Mouse (Mus musculus) megakaryocyte, embryonic 14.5 days (primary cell): ENCODE results near the gene Zrsr2.

Experiments used
- FLI1 ChIP-seq: IDR thresholded peaks from 2 replicates; pipeline ENCODE4 v1.6.1; 2012; ENCODE audit warnings: low read length, inconsistent platforms, mixed read lengths
- GATA1 ChIP-seq: IDR thresholded peaks from 3 replicates; pipeline ENCODE4 v1.6.1; 2012; ENCODE audit warnings: mixed read lengths, low read length, inconsistent platforms, borderline replicate concordance

DNA sequence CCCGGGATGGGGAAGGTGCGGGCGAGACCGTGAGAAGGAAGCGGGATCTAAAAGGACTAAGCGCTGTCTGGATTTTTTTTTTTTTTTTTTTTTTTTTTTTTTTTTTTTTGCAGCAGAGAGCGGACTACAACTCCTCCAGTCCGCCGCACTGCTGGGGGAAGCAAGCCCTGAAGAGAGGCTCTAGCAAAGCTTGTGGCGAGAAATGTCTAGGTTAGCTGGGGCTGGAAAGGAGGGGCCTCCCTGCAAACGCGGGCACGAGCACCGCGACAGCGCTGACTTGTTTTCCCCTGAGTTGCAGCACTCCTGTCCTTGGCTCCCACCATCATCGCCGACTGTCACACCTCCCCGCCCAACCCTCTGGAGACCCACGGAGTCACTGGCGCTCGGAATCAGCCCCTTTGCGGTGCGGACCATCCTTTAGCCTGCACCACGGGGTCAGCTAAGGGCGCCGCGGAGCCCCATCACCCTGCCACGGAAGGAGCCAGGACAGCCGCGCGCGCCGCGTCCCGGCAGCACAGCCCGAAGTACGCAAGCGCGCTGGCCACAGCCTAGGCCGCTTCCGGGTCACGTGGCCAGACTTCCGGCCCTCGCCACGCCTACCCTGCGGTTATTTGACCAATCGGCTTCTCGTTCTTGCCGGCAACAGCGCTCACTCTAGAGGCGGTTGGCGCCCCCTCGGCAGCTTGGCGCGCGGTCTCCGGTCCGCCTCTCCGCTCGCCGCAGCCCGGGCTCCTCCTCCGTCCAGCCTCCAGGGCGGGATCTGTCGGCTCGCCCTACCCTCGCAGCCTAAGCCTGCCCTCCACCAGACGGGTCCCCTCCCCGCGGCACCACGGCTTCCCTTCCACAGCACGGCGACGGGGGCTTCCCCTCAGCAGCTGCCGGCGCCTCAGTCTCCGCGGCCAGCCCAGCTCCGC lies 49.9 kb downstream of the Zrsr2 start, which contains the start of gene Ap1s2:
- TF ChIP-seq GATA1 (no peak), FLI1 (peak; percentile 87)
